Mouse (Mus musculus): Measurements from ENCODE around the gene Uba7. TPM values are rescaled to one million over a fixed set of nuclear protein-coding genes. Genes with fewer than 3 reads are reported as not detected.
A peak's percentile ranks its signal among the peaks of the same experiment; 100 is the strongest.
"Not testable (repeated sequence)": the region's sequence is repeated elsewhere in the genome, so short reads cannot be mapped to it uniquely, and the experiment has no call there.

The Uba7 gene
- polyA plus RNA-seq, 1 experiment from 2014 or later, result 35.5 TPM

DNA sequence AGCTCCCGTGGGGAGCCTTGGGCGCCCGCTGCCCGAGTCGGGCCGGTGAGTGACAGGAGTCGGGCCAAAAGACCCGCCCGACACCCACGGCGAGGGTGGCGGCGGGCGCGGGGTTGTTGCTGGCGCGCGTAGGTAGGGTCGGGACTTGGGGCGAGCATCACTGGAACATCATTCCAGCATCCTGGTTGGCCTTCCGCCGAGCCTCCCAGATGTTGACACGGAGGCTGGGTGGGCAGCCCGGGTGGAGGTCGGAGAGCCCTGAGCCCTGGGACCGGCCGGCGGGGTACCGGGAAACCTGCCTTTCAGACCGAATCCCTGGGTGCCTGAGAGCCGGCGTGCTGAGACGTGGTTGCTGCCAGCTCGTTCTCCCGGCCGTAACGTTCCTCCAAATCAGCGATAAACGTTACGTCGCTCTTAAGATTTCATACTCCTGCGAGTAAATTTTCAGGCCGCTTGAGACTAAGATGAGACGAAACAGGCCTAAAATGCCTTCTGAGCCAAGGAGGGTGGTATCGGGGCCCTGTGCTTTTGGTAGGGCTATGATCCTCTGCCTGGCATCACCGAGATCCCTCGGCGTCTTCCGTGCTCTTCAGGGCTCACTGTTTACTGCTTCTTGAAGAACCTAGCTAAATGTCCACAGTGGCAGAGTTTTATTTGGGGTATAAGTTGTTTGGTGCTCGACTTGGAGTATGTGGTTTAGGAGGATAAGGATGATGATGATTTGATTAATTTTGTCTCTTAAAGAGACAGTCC is 27.6 kb downstream of the Uba7 start:
- Histone ChIP-seq H3K27ac (ENCODE audit: low read length) (peak overlapping the region; percentile 95), H3K4me3 (ENCODE audit: low read length) (peak overlapping the region; percentile 99), H3K9me3 (ENCODE audit: control insufficient read depth, low read length) (no peaks in the 10 kb centered on the region), H3K36me3 (ENCODE audit: control insufficient read depth, insufficient read depth, low read length) (no peaks in the 10 kb centered on the region), H3K27me3 (replicated peaks; ENCODE audit: control insufficient read depth, insufficient read depth, low read length) (no peaks in the 10 kb centered on the region), H3K4me2 (ENCODE audit: low read depth, low read length) (peak overlapping the region; percentile 81), H3K9ac (ENCODE audit: low read depth, low read length) (peak overlapping the region; percentile 99), H3K4me1 (ENCODE audit: control insufficient read depth, insufficient read depth, low read length) (peaks cover 22% of the 10 kb centered on the region)
- peak; percentile 58 for ATAC-seq
- WGBS, result under 1% methylated on average over 50 of the region's 50 CpGs

GRCm38 (mm10) chr9:108003531-108003890 is 28.2 kb downstream of the Uba7 start:
- Histone ChIP-seq H3K27me3 (replicated peaks; ENCODE audit: control insufficient read depth, insufficient read depth, low read length) (no peaks in the 10 kb centered on the region), H3K27ac (ENCODE audit: low read length) (no peak overlapping the region; the same call in 1 of the 2 replicates), H3K4me3 (ENCODE audit: low read length) (peak overlapping the region; percentile 99), H3K4me2 (ENCODE audit: low read depth, low read length) (peak overlapping the region; percentile 81), H3K9ac (ENCODE audit: low read depth, low read length) (peak overlapping the region; percentile 99), H3K36me3 (ENCODE audit: control insufficient read depth, insufficient read depth, low read length) (no peaks in the 10 kb centered on the region), H3K4me1 (ENCODE audit: control insufficient read depth, insufficient read depth, low read length) (peaks cover 22% of the 10 kb centered on the region), H3K9me3 (ENCODE audit: control insufficient read depth, low read length) (no peaks in the 10 kb centered on the region)
- 13% methylated on average over 8 of the region's 8 CpGs for WGBS
- ATAC-seq, result no peak

GRCm38 (mm10) chr9:108008041-108008440 is 32.7 kb downstream of the Uba7 start:
- 84% methylated on average over 5 of the region's 5 CpGs for WGBS
- H3K27me3 ChIP-seq (replicated peaks; ENCODE audit: control insufficient read depth, insufficient read depth, low read length), result no peaks in the 10 kb centered on the region
- no peak overlapping the region for H3K4me3 ChIP-seq (ENCODE audit: low read length)
- 0 out of 2 replicates have a peak, but pooled peaks cover 3% of the 10 kb centered on the region for H3K36me3 ChIP-seq (ENCODE audit: control insufficient read depth, insufficient read depth, low read length)
- H3K4me2 ChIP-seq (ENCODE audit: low read depth, low read length), result no peak overlapping the region
- ATAC-seq, result no peak
- no peaks in the 10 kb centered on the region for H3K9me3 ChIP-seq (ENCODE audit: control insufficient read depth, low read length)
- H3K9ac ChIP-seq (ENCODE audit: low read depth, low read length), result no peak overlapping the region
- H3K27ac ChIP-seq (ENCODE audit: low read length), result no peak overlapping the region; the same call in 1 of the 2 replicates
- H3K4me1 ChIP-seq (ENCODE audit: control insufficient read depth, insufficient read depth, low read length), result peaks cover 20% of the 10 kb centered on the region

GRCm38 (mm10) chr9:108010385-108010784 is 35.1 kb downstream of the Uba7 start:
- Histone ChIP-seq H3K4me3 (ENCODE audit: low read length) (no peak overlapping the region), H3K27ac (ENCODE audit: low read length) (no peak overlapping the region), H3K9me3 (ENCODE audit: control insufficient read depth, low read length) (no peaks in the 10 kb centered on the region), H3K36me3 (ENCODE audit: control insufficient read depth, insufficient read depth, low read length) (0 out of 2 replicates have a peak, but pooled peaks cover 3% of the 10 kb centered on the region), H3K4me1 (ENCODE audit: control insufficient read depth, insufficient read depth, low read length) (0 out of 2 replicates have a peak, but pooled peaks cover 5% of the 10 kb centered on the region), H3K27me3 (replicated peaks; ENCODE audit: control insufficient read depth, insufficient read depth, low read length) (no peaks in the 10 kb centered on the region), H3K4me2 (ENCODE audit: low read depth, low read length) (no peak overlapping the region), H3K9ac (ENCODE audit: low read depth, low read length) (no peak overlapping the region)
- ATAC-seq, result no peak

- not testable (repeated sequence) for H3K9me3 ChIP-seq (ENCODE audit: control insufficient read depth, low read length); H3K27me3 ChIP-seq (replicated peaks; ENCODE audit: control insufficient read depth, insufficient read depth, low read length); H3K27ac ChIP-seq (ENCODE audit: low read length); ATAC-seq; H3K4me3 ChIP-seq (ENCODE audit: low read length); H3K4me1 ChIP-seq (ENCODE audit: control insufficient read depth, insufficient read depth, low read length); H3K9ac ChIP-seq (ENCODE audit: low read depth, low read length); H3K4me2 ChIP-seq (ENCODE audit: low read depth, low read length); H3K36me3 ChIP-seq (ENCODE audit: control insufficient read depth, insufficient read depth, low read length)
- WGBS, result 94% methylated on average over 2 of the region's 2 CpGs
Measured at GRCm38 (mm10) chr9:108013577-108013976, 38.3 kb downstream of the Uba7 start.

- Histone ChIP-seq H3K36me3 (ENCODE audit: control insufficient read depth, insufficient read depth, low read length) (0 out of 2 replicates have a peak, but pooled peaks cover 3% of the 10 kb centered on the region), H3K4me1 (ENCODE audit: control insufficient read depth, insufficient read depth, low read length) (no peaks in the 10 kb centered on the region), H3K4me2 (ENCODE audit: low read depth, low read length) (no peak overlapping the region), H3K27ac (ENCODE audit: low read length) (no peak overlapping the region), H3K9ac (ENCODE audit: low read depth, low read length) (no peak overlapping the region), H3K9me3 (ENCODE audit: control insufficient read depth, low read length) (no peaks in the 10 kb centered on the region), H3K27me3 (replicated peaks; ENCODE audit: control insufficient read depth, insufficient read depth, low read length) (no peaks in the 10 kb centered on the region), H3K4me3 (ENCODE audit: low read length) (no peak overlapping the region)
- no peak for ATAC-seq
- 83% methylated on average over 3 of the region's 3 CpGs for whole genome bisulfite sequencing
Measured at GRCm38 (mm10) chr9:108017127-108017526, 41.8 kb downstream of the Uba7 start.

DNA sequence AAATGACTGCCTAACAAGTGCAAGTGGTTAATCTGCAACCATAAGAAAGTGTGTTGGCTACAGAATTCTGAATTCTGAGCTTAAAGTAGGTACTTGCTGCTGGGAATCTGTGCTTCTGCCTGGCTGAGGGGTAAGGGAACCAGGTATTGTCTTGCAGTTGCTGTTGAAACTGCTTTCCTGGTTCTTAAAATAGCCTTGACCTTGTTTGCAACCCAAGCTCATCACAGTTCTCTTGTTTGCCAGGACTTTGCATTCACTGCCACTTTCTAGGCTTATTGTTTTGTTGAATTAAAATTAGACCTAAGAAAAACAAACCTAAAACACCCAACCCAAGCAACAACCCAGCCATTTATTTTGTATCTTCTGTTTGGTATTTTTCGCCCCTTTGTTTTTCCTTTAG is 45.4 kb downstream of the Uba7 start:
- WGBS, result 78% methylated on average over 1 of the region's 1 CpGs
- Histone ChIP-seq H3K36me3 (ENCODE audit: control insufficient read depth, insufficient read depth, low read length) (peaks cover 5% of the 10 kb centered on the region), H3K4me1 (ENCODE audit: control insufficient read depth, insufficient read depth, low read length) (no peaks in the 10 kb centered on the region), H3K27me3 (replicated peaks; ENCODE audit: control insufficient read depth, insufficient read depth, low read length) (no peaks in the 10 kb centered on the region), H3K4me3 (ENCODE audit: low read length) (no peak overlapping the region), H3K9me3 (ENCODE audit: control insufficient read depth, low read length) (no peaks in the 10 kb centered on the region), H3K27ac (ENCODE audit: low read length) (no peak overlapping the region), H3K4me2 (ENCODE audit: low read depth, low read length) (no peak overlapping the region), H3K9ac (ENCODE audit: low read depth, low read length) (no peak overlapping the region)
- no peak for ATAC-seq

DNA sequence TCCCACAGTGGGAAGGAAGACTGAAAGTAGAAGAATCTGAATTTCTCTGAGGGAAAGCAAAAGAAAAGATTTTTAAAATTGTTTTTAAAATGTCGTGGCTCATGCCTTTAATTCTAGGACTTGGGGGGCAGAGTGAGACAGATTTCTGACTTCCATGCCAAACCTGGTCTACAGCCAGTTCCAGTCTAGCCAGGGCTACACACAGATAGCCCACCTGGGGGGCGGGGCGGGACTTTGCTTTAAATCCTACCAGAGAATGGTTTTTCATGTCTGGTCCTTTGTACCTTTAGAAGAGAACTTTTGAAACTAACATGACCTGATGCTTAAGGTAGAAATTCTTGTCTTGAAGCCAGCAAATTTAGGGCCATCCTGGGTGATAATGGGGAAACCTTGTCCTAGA is 47.9 kb downstream of the Uba7 start:
- Histone ChIP-seq H3K36me3 (ENCODE audit: control insufficient read depth, insufficient read depth, low read length) (peaks cover 12% of the 10 kb centered on the region), H3K4me3 (ENCODE audit: low read length) (no peak overlapping the region), H3K9ac (ENCODE audit: low read depth, low read length) (no peak overlapping the region), H3K27ac (ENCODE audit: low read length) (no peak overlapping the region), H3K27me3 (replicated peaks; ENCODE audit: control insufficient read depth, insufficient read depth, low read length) (no peaks in the 10 kb centered on the region), H3K9me3 (ENCODE audit: control insufficient read depth, low read length) (no peaks in the 10 kb centered on the region), H3K4me2 (ENCODE audit: low read depth, low read length) (no peak overlapping the region), H3K4me1 (ENCODE audit: control insufficient read depth, insufficient read depth, low read length) (no peaks in the 10 kb centered on the region)
- WGBS, result 94% methylated on average over 3 of the region's 3 CpGs
- ATAC-seq, result no peak

DNA sequence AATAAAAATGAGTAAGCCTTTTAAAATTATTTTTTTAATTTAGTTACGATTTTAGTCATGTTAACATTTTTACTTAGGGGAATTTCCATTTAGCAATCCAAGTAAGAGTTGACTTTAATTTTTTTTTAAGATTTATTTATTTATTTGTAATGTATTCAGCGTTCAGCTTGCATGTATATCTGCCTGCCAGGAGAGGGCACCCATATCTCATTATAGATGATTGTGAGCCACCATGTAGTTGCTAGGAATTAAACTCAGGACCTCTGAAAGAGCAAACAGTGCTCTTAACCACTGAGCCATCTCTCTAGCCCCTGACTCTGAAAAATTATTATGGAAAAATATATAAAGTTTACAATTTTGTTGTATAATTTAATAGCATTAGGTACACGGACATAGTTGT is 51.3 kb downstream of the Uba7 start:
- H3K27me3 ChIP-seq (replicated peaks; ENCODE audit: control insufficient read depth, insufficient read depth, low read length), result no peaks in the 10 kb centered on the region

GRCm38 (mm10) chr9:108027867-108028266 is 52.6 kb downstream of the Uba7 start:
- peaks cover 12% of the 10 kb centered on the region for H3K36me3 ChIP-seq (ENCODE audit: control insufficient read depth, insufficient read depth, low read length)
- 96% methylated on average over 3 of the region's 3 CpGs for WGBS

More for the DNA sequence above, 51.3 kb downstream of the Uba7 start:
- Histone ChIP-seq H3K27ac (ENCODE audit: low read length) (no peak overlapping the region), H3K4me2 (ENCODE audit: low read depth, low read length) (no peak overlapping the region), H3K9ac (ENCODE audit: low read depth, low read length) (no peak overlapping the region), H3K4me3 (ENCODE audit: low read length) (no peak overlapping the region), H3K9me3 (ENCODE audit: control insufficient read depth, low read length) (no peaks in the 10 kb centered on the region), H3K36me3 (ENCODE audit: control insufficient read depth, insufficient read depth, low read length) (peaks cover 12% of the 10 kb centered on the region), H3K4me1 (ENCODE audit: control insufficient read depth, insufficient read depth, low read length) (no peaks in the 10 kb centered on the region)
- no peak for ATAC-seq
- 88% methylated on average over 3 of the region's 3 CpGs for whole genome bisulfite sequencing

More at GRCm38 (mm10) chr9:108027867-108028266, 52.6 kb downstream of the Uba7 start:
- Histone ChIP-seq H3K4me2 (ENCODE audit: low read depth, low read length) (no peak overlapping the region), H3K27ac (ENCODE audit: low read length) (no peak overlapping the region), H3K4me1 (ENCODE audit: control insufficient read depth, insufficient read depth, low read length) (no peaks in the 10 kb centered on the region), H3K9me3 (ENCODE audit: control insufficient read depth, low read length) (no peaks in the 10 kb centered on the region), H3K9ac (ENCODE audit: low read depth, low read length) (no peak overlapping the region), H3K4me3 (ENCODE audit: low read length) (no peak overlapping the region), H3K27me3 (replicated peaks; ENCODE audit: control insufficient read depth, insufficient read depth, low read length) (no peaks in the 10 kb centered on the region)
- no peak for ATAC-seq

Data from intestine, embryonic 16.5 days (tissue).